Mouse (Mus musculus) heart, embryonic 10.5 days (tissue): Measurements from ENCODE around the gene Gm6710. TPM values are rescaled to one million over a fixed set of nuclear protein-coding genes. Genes with fewer than 3 reads are reported as not detected.
"Not testable (repeated sequence)": the region's sequence is repeated elsewhere in the genome, so short reads cannot be mapped to it uniquely, and the experiment has no call there.

ENCODE experiments used
- DNase-seq: peaks from one replicate; pipeline ENCODE4 v3.0.0-alpha.2; 2017; ENCODE audit warnings: low spot score
- H3K27ac ChIP-seq: fragments of 300-500 bp; sonication (generic); 2 replicates; pipeline ENCODE4 v1.5.1; 2016; ENCODE audit warnings: mild to moderate bottlenecking
- H3K27me3 ChIP-seq: fragments of 300-500 bp; sonication (generic); 2 replicates; pipeline ENCODE4 v1.6.1; 2016; ENCODE audit warnings: mild to moderate bottlenecking; ENCODE audit not compliant: poor library complexity, insufficient read depth, severe bottlenecking
- H3K36me3 ChIP-seq: fragments of 300-500 bp; sonication (generic); 2 replicates; pipeline ENCODE4 v1.6.1; 2016; ENCODE audit warnings: mild to moderate bottlenecking, moderate library complexity
- H3K4me1 ChIP-seq: fragments of 300-500 bp; sonication (generic); 2 replicates; pipeline ENCODE4 v1.6.1; 2016; ENCODE audit warnings: mild to moderate bottlenecking
- H3K4me3 ChIP-seq: fragments of 300-500 bp; sonication (generic); 2 replicates; pipeline ENCODE4 v1.5.1; 2016; ENCODE audit warnings: mild to moderate bottlenecking, moderate library complexity
- H3K9me3 ChIP-seq: fragments of 300-500 bp; sonication (generic); 2 replicates; pipeline ENCODE4 v1.6.1; 2016; ENCODE audit warnings: mild to moderate bottlenecking, moderate library complexity
- WGBS: fragments of 180-500 bp; shearing (Covaris S2); methylation state at CpG from one replicate; pipeline ENCODE4 v1.1.7; 2016; 5-methylcytosine and 5-hydroxymethylcytosine counted together
- polyA plus RNA-seq: library from polyadenylated mRNA; unstranded; fragments of >200 nt; fragmentation: Nextera tagmentation; extraction: Ambion mirVana; gene quantifications from 2 replicates; pipeline ENCODE4 v1.2.1, GENCODE M21; 2016

The Gm6710 gene
- polyA plus RNA-seq = 18.8 and 22.2 TPM in 2 replicates

DNA sequence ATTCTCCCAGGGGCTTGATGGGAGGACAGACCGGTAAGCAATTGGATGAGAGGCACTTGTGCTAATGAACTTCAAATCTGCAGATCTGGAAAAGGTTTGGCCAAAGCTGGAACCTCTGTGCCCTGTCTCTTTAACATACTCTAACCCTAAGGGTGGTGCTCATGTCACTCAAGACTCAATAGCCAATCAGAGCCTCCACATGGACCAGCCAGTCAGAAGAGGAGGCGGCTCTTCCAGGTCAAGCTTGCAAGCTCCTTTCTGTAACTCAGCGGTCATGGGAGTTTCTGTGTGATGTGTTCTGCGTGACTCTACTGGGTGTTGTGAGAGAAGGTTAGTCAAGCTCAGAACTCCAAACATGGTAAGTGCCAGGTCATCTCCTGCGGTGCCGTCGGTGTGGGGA lies at the start of gene Gm6710:
Gene Gm6710, plus strand, starts transcription at position 196 of the 400 bp plus-strand sequence.
- WGBS = no CpG with 5 or more reads among the region's 7 CpGs
- not testable (repeated sequence) for H3K36me3 ChIP-seq

More for the DNA sequence above, at the start of gene Gm6710:
- H3K9me3 ChIP-seq, H3K27ac ChIP-seq, H3K4me3 ChIP-seq, H3K27me3 ChIP-seq, H3K4me1 ChIP-seq, DNase-seq: not testable (repeated sequence)

Other genes with a start within 250 kb of the Gm6710 start
- gene Gm11007, start 225.2 kb upstream of the Gm6710 start, polyA plus RNA-seq = not detected in 2 replicates
- gene Zfp969, start 165.6 kb upstream of the Gm6710 start, polyA plus RNA-seq = 16.0 and 18.8 TPM in 2 replicates
- gene Gm2007, start 127.7 kb upstream of the Gm6710 start, polyA plus RNA-seq = not detected in 2 replicates
- gene Gm14288, start 68.1 kb upstream of the Gm6710 start, polyA plus RNA-seq = 3.4 and 7.4 TPM in 2 replicates
- 2.2 and 3.5 TPM in 2 replicates for gene Zfp966, start 61.9 kb downstream of the Gm6710 start, polyA plus RNA-seq
- gene Gm2026, start 96.1 kb downstream of the Gm6710 start, polyA plus RNA-seq = 25.0 and 25.4 TPM in 2 replicates